ENCODE assay signal across 8 mouse cellular contexts in the genomic region with DNA sequence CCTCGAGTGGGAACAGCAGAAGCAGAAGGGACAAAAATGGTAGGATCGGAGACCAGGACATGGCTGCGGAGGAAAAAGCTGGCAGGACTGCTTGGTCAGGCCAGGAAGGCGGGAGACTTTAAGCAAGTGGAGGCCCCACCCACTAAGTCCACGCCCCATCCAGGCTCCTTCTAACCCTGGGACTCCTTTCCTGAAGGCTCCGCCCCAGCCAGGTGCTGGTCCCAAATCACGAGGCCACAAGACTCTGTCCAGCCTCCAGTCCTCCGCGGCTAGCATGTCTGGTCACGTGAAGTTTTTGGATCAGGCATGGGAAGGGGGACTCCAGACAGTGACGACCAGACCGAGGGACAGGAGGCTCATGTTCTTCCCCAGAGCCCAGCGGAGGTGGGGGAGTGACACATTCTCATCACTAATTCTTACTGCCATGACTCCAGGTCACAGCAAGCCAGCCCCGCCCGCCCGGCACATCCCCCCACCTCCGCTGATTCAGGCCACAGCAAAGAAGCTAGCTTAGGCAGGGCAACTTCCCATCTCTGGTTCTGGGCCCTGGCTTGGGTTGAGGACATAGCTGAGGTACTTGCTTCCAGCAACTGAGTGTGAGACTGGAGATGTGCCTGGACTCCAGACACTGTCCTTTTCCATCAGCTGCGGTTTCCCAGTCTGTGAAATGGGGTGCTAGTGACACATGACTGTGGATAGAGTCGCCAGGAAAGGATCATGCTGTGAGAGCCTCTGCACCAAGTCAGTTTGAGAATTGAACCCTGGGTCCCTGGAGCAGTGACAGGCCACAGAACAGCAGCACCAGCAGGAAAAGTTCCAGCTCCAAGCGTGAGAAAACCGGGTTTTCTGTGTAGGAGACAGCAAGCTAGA. TPM values are rescaled to one million over a fixed set of nuclear protein-coding genes. Genes with fewer than 3 reads are reported as not detected.
A peak's percentile ranks its signal among the peaks of the same experiment; 100 is the strongest.
DNase-seq lines count a peak whose midpoint lies in the region; ATAC-seq and TF ChIP-seq lines count a peak whose summit lies in the region.

No protein-coding gene starts in this region.

- 9% methylated on average over 21 of the region's 21 CpGs for whole genome bisulfite sequencing in embryonic facial prominence, embryonic 12.5 days
- WGBS in heart, embryonic 11.5 days (ENCODE audit: insufficient replicate concordance) = 9% methylated on average over 21 of the region's 21 CpGs
- WGBS in kidney, embryonic 15.5 days = 7% methylated on average over 21 of the region's 21 CpGs
- WGBS in spleen, adult 2 months = 21% methylated on average over 21 of the region's 21 CpGs

- H3K4me3 ChIP-seq in embryonic facial prominence, embryonic 12.5 days = peak overlapping the region; percentile 39
- H3K4me3 ChIP-seq in heart, embryonic 11.5 days (ENCODE audit: low read depth, low read length) = peak overlapping the region; percentile 47
- peak overlapping the region; percentile 53 for H3K4me3 ChIP-seq in kidney, embryonic 15.5 days (replicated peaks)
- peak overlapping the region; percentile 69 for H3K4me3 ChIP-seq in spleen, adult 2 months (ENCODE audit: extremely low read depth, insufficient read depth, insufficient read length)

- DNase-seq in 3T3-L1 (ENCODE audit: low read depth, low spot score) = peak; percentile 95
- DNase-seq in adrenal gland, adult 18-20 months (ENCODE audit: low spot score in 2 of 2) = peak; percentile 61 to 63
- peak; percentile 91 for DNase-seq in lung, postnatal 25 days (ENCODE audit: low spot score)
- DNase-seq in spleen, adult 2 months (ENCODE audit: low read depth in 1 of 2, low spot score in 2 of 2) = peak in 1 of 2 experiments; percentile 65
- no peak for DNase-seq in right cerebral cortex, adult 2 months (ENCODE audit: low spot score in 2 of 2)

- peak overlapping the region; percentile 55 for H3K9ac ChIP-seq in embryonic facial prominence, embryonic 12.5 days
- H3K9ac ChIP-seq in heart, embryonic 11.5 days (ENCODE audit: low read depth, low read length) = peak overlapping the region; percentile 73
- H3K9ac ChIP-seq in kidney, embryonic 15.5 days = peak overlapping the region; percentile 53

- no peaks in the 10 kb centered on the region for H3K9me3 ChIP-seq in embryonic facial prominence, embryonic 12.5 days
- no peaks in the 10 kb centered on the region for H3K9me3 ChIP-seq in heart, embryonic 11.5 days (replicated peaks; ENCODE audit: control insufficient read depth, low read length)
- no peaks in the 10 kb centered on the region for H3K9me3 ChIP-seq in kidney, embryonic 15.5 days (replicated peaks)

- peak overlapping the region; percentile 19; the same call in 1 of the 2 replicates for H3K27ac ChIP-seq in embryonic facial prominence, embryonic 12.5 days
- H3K27ac ChIP-seq in heart, embryonic 11.5 days (ENCODE audit: low read depth, low read length) = no peak overlapping the region
- peak overlapping the region; percentile 87 for H3K27ac ChIP-seq in kidney, embryonic 15.5 days
- H3K27ac ChIP-seq in spleen, adult 2 months (ENCODE audit: insufficient read depth, low read length) = peak overlapping the region; percentile 92

- no peaks in the 10 kb centered on the region for H3K27me3 ChIP-seq in embryonic facial prominence, embryonic 12.5 days
- peaks cover 2% of the 10 kb centered on the region; the same call in 1 of the 2 replicates for H3K27me3 ChIP-seq in heart, embryonic 11.5 days (ENCODE audit: control insufficient read depth, insufficient read depth, low read length)
- no peaks in the 10 kb centered on the region for H3K27me3 ChIP-seq in kidney, embryonic 15.5 days
- H3K27me3 ChIP-seq in spleen, adult 2 months (ENCODE audit: control insufficient read depth, insufficient read depth, low read length) = no peaks in the 10 kb centered on the region

- peaks cover 36% of the 10 kb centered on the region for H3K36me3 ChIP-seq in embryonic facial prominence, embryonic 12.5 days
- H3K36me3 ChIP-seq in heart, embryonic 11.5 days (ENCODE audit: control insufficient read depth, insufficient read depth, low read length) = peaks cover 14% of the 10 kb centered on the region
- peaks cover 60% of the 10 kb centered on the region for H3K36me3 ChIP-seq in kidney, embryonic 15.5 days
- peaks cover 14% of the 10 kb centered on the region for H3K36me3 ChIP-seq in spleen, adult 2 months (ENCODE audit: control insufficient read depth, insufficient read depth, low read length)

- peaks cover 13% of the 10 kb centered on the region for H3K4me1 ChIP-seq in embryonic facial prominence, embryonic 12.5 days
- peaks cover 22% of the 10 kb centered on the region for H3K4me1 ChIP-seq in heart, embryonic 11.5 days (ENCODE audit: control insufficient read depth, insufficient read depth, low read length)
- H3K4me1 ChIP-seq in kidney, embryonic 15.5 days = peaks cover 40% of the 10 kb centered on the region
- H3K4me1 ChIP-seq in spleen, adult 2 months (ENCODE audit: control insufficient read depth, insufficient read depth, insufficient read length) = peaks cover 32% of the 10 kb centered on the region

- ATAC-seq in embryonic facial prominence, embryonic 12.5 days (ENCODE audit: insufficient number of reproducible peaks, insufficient read depth, low FRiP score, low TSS enrichment) = peak; percentile 11; the same call in 1 of the 2 replicates
- peak; percentile 38; the same call in 1 of the 2 replicates for ATAC-seq in heart, embryonic 11.5 days (replicated peaks; ENCODE audit: insufficient number of reproducible peaks, low FRiP score, low TSS enrichment)
- ATAC-seq in kidney, embryonic 15.5 days (replicated peaks; ENCODE audit: low FRiP score) = peak; percentile 78

- H3K4me2 ChIP-seq in embryonic facial prominence, embryonic 12.5 days (replicated peaks) = peak overlapping the region; percentile 85
- peak overlapping the region; percentile 97 for H3K4me2 ChIP-seq in heart, embryonic 11.5 days
- peak overlapping the region; percentile 96 for H3K4me2 ChIP-seq in kidney, embryonic 15.5 days

- no peak for TF ChIP-seq CTCF in spleen, adult 2 months (IDR thresholded peaks at IDR 0.05; ENCODE audit: extremely low read depth, insufficient read depth, insufficient read length, insufficient replicate concordance)

- TF ChIP-seq POLR2A in spleen, adult 2 months (IDR thresholded peaks at IDR 0.05; ENCODE audit: low read depth, low read length) = peak; percentile 76; the same call in 1 of the 2 replicates

RNA-seq across cellular contexts. Expression of a gene that starts 6.1 kb away (rescaled TPM):
- total RNA-seq in adrenal gland, adult 18-20 months (2021) = 100 to 1,000 TPM in 1 of 2 experiments, 10 to 100 TPM in 1; 94.9 to 120 TPM
- 32.7 and 35.7 TPM in 2 replicates for polyA plus RNA-seq in embryonic facial prominence, embryonic 12.5 days (2016; fragmentation: Nextera tagmentation; extraction: Ambion mirVana)
- 42.5 and 42.6 TPM in 2 replicates for polyA plus RNA-seq in heart, embryonic 11.5 days (2014; fragmentation: Nextera tagmentation; extraction: Ambion mirVana)
- polyA plus RNA-seq in kidney, embryonic 15.5 days (2015; fragmentation: Nextera tagmentation; extraction: Ambion mirVana) = 46.1 and 48.1 TPM in 2 replicates
- 37.3 and 69.8 TPM in 2 replicates for polyA plus RNA-seq in spleen, adult 2 months (2012; rRNA removed)

RNA-seq across cellular contexts. Expression of a gene that starts 9.7 kb away (rescaled TPM):
- 10 to 100 TPM; 30.5 to 36.5 TPM for total RNA-seq in adrenal gland, adult 18-20 months (2021)
- 76.8 and 78.0 TPM in 2 replicates for polyA plus RNA-seq in embryonic facial prominence, embryonic 12.5 days (2016; fragmentation: Nextera tagmentation; extraction: Ambion mirVana)
- 21.5 and 23.1 TPM in 2 replicates for polyA plus RNA-seq in heart, embryonic 11.5 days (2014; fragmentation: Nextera tagmentation; extraction: Ambion mirVana)
- 58.0 and 66.9 TPM in 2 replicates for polyA plus RNA-seq in kidney, embryonic 15.5 days (2015; fragmentation: Nextera tagmentation; extraction: Ambion mirVana)
- 56.3 and 90.3 TPM in 2 replicates for polyA plus RNA-seq in spleen, adult 2 months (2012; rRNA removed)

RNA-seq across cellular contexts. Expression of a gene that starts 12.3 kb away (rescaled TPM):
- 10 to 100 TPM; 52.4 to 60.4 TPM for total RNA-seq in adrenal gland, adult 18-20 months (2021)
- 27.0 and 27.6 TPM in 2 replicates for polyA plus RNA-seq in embryonic facial prominence, embryonic 12.5 days (2016; fragmentation: Nextera tagmentation; extraction: Ambion mirVana)
- 16.2 and 21.3 TPM in 2 replicates for polyA plus RNA-seq in heart, embryonic 11.5 days (2014; fragmentation: Nextera tagmentation; extraction: Ambion mirVana)
- polyA plus RNA-seq in kidney, embryonic 15.5 days (2015; fragmentation: Nextera tagmentation; extraction: Ambion mirVana) = 15.5 and 18.6 TPM in 2 replicates
- 12.1 and 17.7 TPM in 2 replicates for polyA plus RNA-seq in spleen, adult 2 months (2012; rRNA removed)

RNA-seq across cellular contexts. Expression of a gene that starts 38.0 kb away (rescaled TPM):
- total RNA-seq in adrenal gland, adult 18-20 months (2021) = 10 to 100 TPM; 15.6 to 16.7 TPM
- 13.7 and 13.9 TPM in 2 replicates for polyA plus RNA-seq in embryonic facial prominence, embryonic 12.5 days (2016; fragmentation: Nextera tagmentation; extraction: Ambion mirVana)
- polyA plus RNA-seq in heart, embryonic 11.5 days (2014; fragmentation: Nextera tagmentation; extraction: Ambion mirVana) = 7.8 and 8.5 TPM in 2 replicates
- polyA plus RNA-seq in kidney, embryonic 15.5 days (2015; fragmentation: Nextera tagmentation; extraction: Ambion mirVana) = 12.9 and 18.1 TPM in 2 replicates
- polyA plus RNA-seq in spleen, adult 2 months (2012; rRNA removed) = 175 and 297 TPM in 2 replicates

RNA-seq across cellular contexts. Expression of a gene that starts 41.4 kb away (rescaled TPM):
- total RNA-seq in adrenal gland, adult 18-20 months (2021) = under 1 TPM; 0.66 to 0.77 TPM
- polyA plus RNA-seq in embryonic facial prominence, embryonic 12.5 days (2016; fragmentation: Nextera tagmentation; extraction: Ambion mirVana) = 0.13 TPM in 1 of 2 replicates, not detected in the other
- polyA plus RNA-seq in heart, embryonic 11.5 days (2014; fragmentation: Nextera tagmentation; extraction: Ambion mirVana) = 0.07 TPM in 1 of 2 replicates, not detected in the other
- 0.09 and 0.12 TPM in 2 replicates for polyA plus RNA-seq in kidney, embryonic 15.5 days (2015; fragmentation: Nextera tagmentation; extraction: Ambion mirVana)
- polyA plus RNA-seq in spleen, adult 2 months (2012; rRNA removed) = 5.8 and 7.4 TPM in 2 replicates

Comparison
In these comparisons a context has a peak if more than half of its experiments do, and no peak if none do; other contexts are left out.
1. DNase-seq: peak in 3T3-L1 (single experiment), adrenal gland, adult 18-20 months (2 of 2) and lung, postnatal 25 days (single experiment); none in right cerebral cortex, adult 2 months (0 of 2).
2. ATAC-seq: peak in every context shown above with its lines; median percentile 78 in kidney, embryonic 15.5 days; 38 in heart, embryonic 11.5 days; 11 in embryonic facial prominence, embryonic 12.5 days.
3. Peak in every context shown above with its lines, with median percentiles within 50 percentile points of each other: H3K4me2 ChIP-seq, H3K4me3 ChIP-seq and H3K9ac ChIP-seq.